Mouse (Mus musculus) spleen, adult 12 weeks (tissue): ENCODE results near the gene Gm10570.

ENCODE experiments used
- DNase-seq: peaks from one replicate; pipeline ENCODE4 v3.0.0; 2022; ENCODE audit warnings: low spot score

Gene Gm10570

DNA sequence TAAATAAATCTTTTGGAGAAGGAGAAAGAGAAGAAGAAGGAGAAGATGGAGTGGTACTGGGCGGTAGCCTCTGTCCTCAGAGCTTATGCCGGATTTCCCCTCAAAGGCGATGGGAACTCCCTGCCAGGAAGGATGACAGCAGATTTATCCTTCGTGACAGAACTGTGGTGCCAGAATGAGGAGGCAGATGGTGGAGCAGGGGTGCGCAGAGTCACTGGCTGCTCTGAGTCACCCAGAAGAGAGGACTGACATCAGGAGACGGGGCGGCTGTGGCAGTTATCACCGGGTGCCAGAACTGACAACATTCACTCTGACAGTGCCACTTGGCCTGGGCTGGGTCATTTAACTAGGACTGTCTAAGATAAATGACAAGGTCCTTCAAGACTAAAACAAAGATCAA lies 38.4 kb downstream of the Gm10570 start:
- no peak for DNase-seq

DNA sequence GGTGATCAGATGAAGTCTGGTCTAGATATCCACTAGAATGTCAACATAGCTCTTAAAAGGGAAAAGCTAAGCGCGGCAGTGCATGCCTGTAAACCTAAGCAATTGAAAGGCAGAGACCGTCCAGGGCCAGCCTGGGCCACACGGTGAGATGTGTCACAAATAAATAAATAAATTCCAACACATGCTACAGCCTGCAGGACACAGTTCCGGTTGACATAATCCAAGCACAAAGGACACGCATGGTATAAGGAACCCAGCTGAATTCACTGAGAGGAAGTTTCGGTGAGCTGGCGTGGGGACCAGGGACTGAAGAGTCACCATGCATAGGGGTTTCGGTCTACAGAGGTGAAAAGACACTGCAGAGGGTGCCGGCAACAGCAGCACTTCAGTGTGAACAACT lies 39.7 kb downstream of the Gm10570 start:
- DNase-seq = no peak

DNA sequence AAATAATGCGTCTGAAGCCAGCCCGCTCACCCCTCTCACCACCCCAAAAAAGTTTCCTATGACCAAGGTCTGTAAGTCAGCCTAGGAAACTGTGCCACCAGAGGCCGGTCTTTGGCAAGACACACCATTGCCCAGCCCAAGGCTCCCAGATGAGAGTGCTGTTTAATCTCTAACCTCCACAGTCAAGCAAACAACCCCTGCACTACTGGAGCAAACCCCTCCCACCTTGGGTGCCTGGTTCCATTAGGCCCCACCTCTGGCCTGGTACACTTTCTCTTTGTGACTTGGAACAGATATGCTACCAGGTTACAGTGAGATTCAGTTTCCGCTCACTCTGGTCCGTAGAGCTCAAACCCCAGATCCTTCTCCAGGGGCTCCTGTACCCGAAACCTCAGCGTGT lies 41.4 kb downstream of the Gm10570 start:
- DNase-seq = no peak

- no peak for DNase-seq
Observed at GRCm38 (mm10) chr4:130266601-130267000, 41.9 kb downstream of the Gm10570 start.

DNA sequence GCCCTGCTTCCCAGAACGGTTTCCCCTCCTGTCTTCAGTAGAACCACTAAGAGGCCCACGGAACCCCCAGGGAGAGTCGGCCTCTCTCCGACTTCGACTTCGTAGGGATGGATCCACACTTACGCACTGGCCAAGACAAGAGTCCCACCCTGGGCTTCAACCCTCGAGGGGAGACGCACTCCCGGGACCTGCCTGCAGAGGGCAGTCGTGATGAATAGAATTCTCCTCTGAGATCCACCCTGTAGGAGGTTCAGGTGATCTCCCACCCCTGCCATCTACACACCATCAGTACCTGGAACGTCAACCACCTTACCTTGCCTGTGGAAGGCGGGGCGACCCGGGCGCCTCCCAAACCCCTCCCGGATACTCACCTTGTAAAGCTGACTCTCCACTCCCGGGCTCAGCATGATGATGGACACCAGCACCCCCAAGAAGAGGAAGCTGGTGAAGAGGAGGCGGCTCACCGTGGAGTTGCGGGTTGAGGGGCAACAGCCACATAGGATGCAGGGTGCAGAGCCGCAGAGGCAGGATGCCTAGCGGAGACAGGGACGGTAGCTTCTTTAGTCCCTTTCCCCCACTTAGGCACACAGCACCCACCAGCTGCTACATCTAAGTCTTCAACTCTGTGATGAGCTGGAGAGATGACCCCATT lies 43.6 kb downstream of the Gm10570 start:
- peak; percentile 64 for DNase-seq

DNA sequence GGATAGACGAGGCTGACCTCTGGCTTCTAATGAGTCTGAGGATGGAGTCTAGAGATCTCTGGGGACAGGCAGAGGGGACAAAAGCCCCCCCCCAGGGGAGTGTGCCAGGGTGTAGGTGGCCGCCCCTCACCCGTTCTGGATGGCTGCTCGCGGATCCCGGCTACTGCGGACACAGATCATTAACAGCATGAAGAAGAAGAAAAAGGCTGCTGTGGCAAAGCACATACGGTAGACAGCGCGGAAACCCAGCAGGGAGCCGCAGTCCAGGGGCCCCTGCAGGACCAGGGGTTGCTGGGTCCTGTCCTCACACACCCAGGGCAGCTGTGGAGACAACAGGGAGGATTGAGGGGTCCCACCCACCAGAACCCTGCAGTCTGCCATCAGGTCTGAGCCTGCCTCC lies 44.3 kb downstream of the Gm10570 start:
- DNase-seq = no peak

DNA sequence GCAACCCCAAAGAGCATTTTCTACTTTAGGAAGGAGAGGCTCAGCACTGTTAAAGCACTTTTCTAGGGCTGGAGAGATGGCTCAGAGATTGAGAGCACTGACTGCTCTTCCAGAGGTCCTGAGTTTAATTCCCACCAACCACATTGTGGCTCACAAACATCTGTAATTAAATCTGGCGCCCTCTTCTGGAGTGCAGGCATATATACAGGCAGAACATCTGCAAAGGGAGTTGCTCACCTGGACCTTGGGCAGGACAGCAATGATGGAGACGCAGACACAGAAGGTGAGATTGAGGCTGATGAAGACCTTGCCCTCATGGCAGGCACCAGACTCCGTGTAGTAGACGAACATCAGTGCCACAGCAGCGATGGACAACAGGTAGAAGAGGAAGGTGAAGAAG lies 48.1 kb downstream of the Gm10570 start:
- DNase-seq = no peak
